Mouse (Mus musculus) heart, postnatal 0 days (tissue): ENCODE measurements at regions not wholly inside any gene's neighbourhood (a gene's known extent, or its start where the extent isn't known, plus 50 kb on each side); places are given as distances from the start of the nearest gene placed in this dataset.

Experiments
- CTCF ChIP-seq: IDR thresholded peaks from 2 replicates; pipeline ENCODE4 v1.5.1; 2016; ENCODE audit warnings: antibody characterized with exemption, control low read depth, low read depth
- EP300 ChIP-seq: IDR thresholded peaks from 2 replicates; pipeline ENCODE4 v1.6.1; 2016; ENCODE audit warnings: antibody characterized with exemption, low read depth

DNA sequence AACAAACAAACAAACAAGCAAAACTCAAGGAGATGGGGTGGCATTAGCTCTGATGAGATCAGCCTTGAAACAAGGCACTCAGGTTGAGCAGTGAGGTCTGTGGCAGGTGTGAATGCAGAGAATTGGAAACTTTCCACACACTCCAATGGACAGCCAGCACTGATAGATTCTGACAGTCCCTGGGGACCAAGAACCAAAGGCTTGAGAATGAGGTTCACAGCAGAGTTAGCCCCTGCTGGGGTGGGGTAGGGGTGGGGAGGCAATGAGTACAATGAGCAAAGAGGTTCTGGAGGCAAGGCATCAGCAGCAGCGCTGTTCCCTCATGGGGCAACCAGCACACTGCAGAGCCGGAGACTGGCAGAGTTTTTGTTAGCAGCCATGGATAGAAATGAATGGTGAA, 220.5 kb upstream of the Sp4 start:
- TF ChIP-seq EP300 (no peak), CTCF (no peak)
